Mouse (Mus musculus) pancreas, adult 10 weeks (tissue): Measurements from ENCODE around the gene Sfmbt1. TPM values are rescaled to one million over a fixed set of nuclear protein-coding genes. Genes with fewer than 3 reads are reported as not detected.

Source experiments
- polyA plus RNA-seq: library from polyadenylated mRNA; stranded (reverse); fragments of 350-450 nt; fragmentation: Illumina TruSeq; extraction: RNeasy Lipid Tissue Mini Kit (QIAGEN cat#74804); gene quantifications from one replicate; pipeline ENCODE4 v1.2.3, GENCODE M21; 2015; ENCODE audit warnings: low read depth, low replicate concordance; ENCODE audit not compliant: insufficient read depth

The Sfmbt1 gene
- polyA plus RNA-seq: 1.4 TPM

DNA sequence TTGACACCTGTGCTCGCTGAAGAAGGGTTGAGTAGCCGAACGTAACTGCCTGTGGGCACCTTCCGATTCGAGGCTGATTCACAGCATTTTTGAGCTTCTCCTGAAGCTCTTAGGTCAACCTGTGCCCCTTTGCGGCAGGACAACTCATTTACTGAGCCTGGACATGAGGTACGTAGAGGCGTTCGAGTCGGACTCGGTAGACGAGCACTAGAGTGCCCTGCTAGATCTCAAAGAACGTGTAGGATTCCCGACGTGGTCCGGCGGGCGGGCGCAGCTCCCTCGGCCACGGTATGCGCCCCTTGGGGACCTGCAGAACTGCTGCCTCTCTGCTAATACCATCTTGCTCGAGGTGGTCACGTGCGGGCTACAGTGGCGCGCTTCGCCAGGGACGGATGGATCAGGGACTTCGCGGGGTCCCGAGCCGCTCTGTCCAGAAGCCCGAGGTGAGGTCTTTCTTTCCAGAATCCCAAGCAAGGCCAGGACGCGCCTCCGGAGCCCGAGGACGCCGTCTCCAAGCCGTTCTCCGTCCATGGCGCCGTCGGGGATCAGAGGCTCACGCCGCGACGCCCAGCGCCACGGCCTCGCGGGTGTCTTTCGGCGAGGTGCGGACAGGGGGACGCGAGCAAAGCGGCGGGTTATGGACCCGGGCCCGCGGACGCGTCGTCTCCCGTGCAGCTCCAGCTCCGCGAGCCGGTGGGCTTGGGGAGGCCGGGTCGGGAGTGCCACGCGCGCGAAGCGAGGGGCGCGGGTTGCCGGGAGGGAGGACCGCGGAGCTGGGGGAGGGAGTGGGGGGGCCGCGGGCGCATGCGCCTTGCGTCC is at the start of gene Sfmbt1:
Gene Sfmbt1, plus strand, starts transcription at position 51 of the 819 bp plus-strand sequence.

DNA sequence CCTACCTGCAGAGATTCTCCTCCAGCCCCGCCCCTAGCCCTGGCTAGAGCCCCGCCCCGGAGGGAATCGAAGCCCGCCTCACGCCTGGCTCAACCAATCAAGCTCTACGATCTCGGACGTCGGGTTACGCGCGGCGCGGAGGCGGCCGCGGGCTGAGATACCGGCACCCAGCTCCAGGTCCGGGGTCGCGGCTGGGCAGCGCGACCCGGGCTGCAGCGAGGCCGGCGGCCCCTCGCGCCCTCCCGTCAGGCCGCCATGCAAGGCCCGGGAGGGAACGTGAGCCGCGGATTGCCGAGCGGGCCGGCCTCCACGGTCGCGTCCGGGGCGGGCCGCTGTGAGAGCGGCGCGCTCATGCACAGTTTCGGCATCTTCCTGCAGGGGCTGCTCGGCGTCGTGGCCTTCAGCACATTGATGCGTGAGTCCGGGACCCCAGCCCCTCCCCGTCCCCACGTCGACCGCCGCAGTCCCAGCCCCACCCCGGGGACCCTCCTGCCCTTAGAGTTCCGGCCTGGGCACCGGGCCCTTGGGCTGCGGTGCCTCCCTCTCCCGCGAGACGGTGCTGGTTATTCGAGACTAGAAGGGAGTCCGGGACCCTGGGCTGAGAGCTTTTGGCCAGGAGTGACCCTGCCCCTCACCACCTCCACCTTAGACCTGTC is 111.0 kb downstream of the Sfmbt1 start, which contains the start of gene Tmem110:
Gene Tmem110, plus strand, starts transcription at position 115 of the 656 bp plus-strand sequence.

Other genes with a start within 250 kb of the Sfmbt1 start
- 3.6 TPM for gene Dcp1a, start 235.3 kb upstream of the Sfmbt1 start, polyA plus RNA-seq
- gene Cacna1d, start 223.4 kb upstream of the Sfmbt1 start, polyA plus RNA-seq: 6.1 TPM
- gene Tkt, start 166.5 kb upstream of the Sfmbt1 start, polyA plus RNA-seq: 27.1 TPM
- gene Prkcd, start 88.6 kb upstream of the Sfmbt1 start, polyA plus RNA-seq: 16.8 TPM
- 3.4 TPM for gene Rft1, start 60.5 kb upstream of the Sfmbt1 start, polyA plus RNA-seq
- 2.0 TPM for gene Tmem110, start 110.7 kb downstream of the Sfmbt1 start, polyA plus RNA-seq
- gene Mustn1, start 164.4 kb downstream of the Sfmbt1 start, polyA plus RNA-seq: 10.4 TPM
- 4.3 TPM for gene Itih4, start 171.6 kb downstream of the Sfmbt1 start, polyA plus RNA-seq
- 0.31 TPM for gene Itih3, start 208.9 kb downstream of the Sfmbt1 start, polyA plus RNA-seq
- not detected for gene Itih1, start 228.4 kb downstream of the Sfmbt1 start, polyA plus RNA-seq
- gene Nek4, start 236.5 kb downstream of the Sfmbt1 start, polyA plus RNA-seq: 2.4 TPM